Mouse (Mus musculus) embryonic stem cell, embryonic (primary cell): ENCODE measurements at regions not wholly inside any gene's neighbourhood (a gene's known extent, or its start where the extent isn't known, plus 50 kb on each side); places are given as distances from the start of the nearest gene placed in this dataset.

ENCODE experiments used
- CTCF ChIA-PET, 4 experiments: fragments of 300-600 bp in 2 of 4; fragments of 350-600 bp in 2 of 4; sonication (Branson Sonifier 250); formaldehyde crosslinking; loops; one replicate each; lab custom pipeline; 2022; ENCODE audit warnings: inconsistent platforms in 2 of 4; lab: Charles Lee
- POLR2A ChIA-PET, 4 experiments: fragments of 300-600 bp in 2 of 4; fragments of 350-600 bp in 2 of 4; sonication (Branson Sonifier 250); formaldehyde crosslinking; loops; one replicate each; lab custom pipeline; 2022; ENCODE audit warnings: antibody characterized with exemption in 4 of 4, inconsistent platforms in 1 of 4; lab: Charles Lee

GRCm38 (mm10) chr15:96170986-96171769 lies 116.1 kb upstream of the Arid2 start:
- ChIA-PET CTCF (interaction anchor here in 3 of 4 experiments (0.6 to 1.2 kb wide), 3 partner anchors 13 to 114 kb away, joined by 3 read pairs; no protein-coding TSS in a partner anchor), POLR2A (interaction anchor here in 2 of 4 experiments (0.7 to 1.9 kb wide), 8 partner anchors 8 to 127 kb away, joined by 3 to 8 read pairs (median 4); no protein-coding TSS in a partner anchor)

- ChIA-PET POLR2A (interaction anchor here in 2 of 4 experiments (0.6 to 3.7 kb wide), 10 partner anchors 9 to 172 kb away, joined by 3 to 21 read pairs (median 3); no protein-coding TSS in a partner anchor), CTCF (no interaction called here)
These were observed 109.4 kb upstream of the Arid2 start for GRCm38 (mm10) chr15:96177911-96178310.

GRCm38 (mm10) chr15:96178374-96179109 lies 108.8 kb upstream of the Arid2 start:
- ChIA-PET POLR2A (interaction anchor here in 3 of 4 experiments (0.6 to 3.7 kb wide), 26 partner anchors 7 to 495 kb away, joined by 3 to 21 read pairs (median 4); no protein-coding TSS in a partner anchor), CTCF (no interaction called here)

GRCm38 (mm10) chr15:96179511-96179910 lies 107.8 kb upstream of the Arid2 start:
- ChIA-PET CTCF (interaction anchor here in 1 of 4 experiments (0.6 to 0.9 kb wide), 2 partner anchors 109 to 412 kb away, joined by 3 to 5 read pairs; no protein-coding TSS in a partner anchor), POLR2A (interaction anchor here in 3 of 4 experiments (0.6 to 3.7 kb wide), 25 partner anchors 8 to 494 kb away, joined by 3 to 21 read pairs (median 4); no protein-coding TSS in a partner anchor)

- CTCF ChIA-PET, result interaction anchor here in 1 of 4 experiments (0.6 to 0.9 kb wide), 2 partner anchors 108 to 412 kb away, joined by 3 to 5 read pairs; no protein-coding TSS in a partner anchor
- POLR2A ChIA-PET, result interaction anchor here in 3 of 4 experiments (0.7 to 3.7 kb wide), 17 partner anchors 9 to 146 kb away, joined by 3 to 21 read pairs (median 5); no protein-coding TSS in a partner anchor
These were observed 107.3 kb upstream of the Arid2 start for GRCm38 (mm10) chr15:96180036-96180435.

GRCm38 (mm10) chr15:96180977-96181376 lies 106.3 kb upstream of the Arid2 start:
- CTCF ChIA-PET, result interaction anchor here in 1 of 4 experiments (0.5 kb wide), 1 partner anchor 113 kb away, joined by 7 read pairs; no protein-coding TSS in a partner anchor
- POLR2A ChIA-PET, result interaction anchor here in 2 of 4 experiments (0.6 to 2.2 kb wide), 4 partner anchors 12 to 53 kb away, joined by 3 to 8 read pairs (median 5); no protein-coding TSS in a partner anchor

GRCm38 (mm10) chr15:96182313-96182712 lies 105.0 kb upstream of the Arid2 start:
- POLR2A ChIA-PET, result interaction anchor here in 2 of 4 experiments (0.6 to 2.0 kb wide), 20 partner anchors 9 to 151 kb away, joined by 3 to 14 read pairs (median 3); no protein-coding TSS in a partner anchor
- CTCF ChIA-PET, result interaction anchor here in 2 of 4 experiments (0.7 to 1.5 kb wide), 3 partner anchors 9 to 438 kb away, joined by 3 to 8 read pairs (median 3); no protein-coding TSS in a partner anchor

GRCm38 (mm10) chr15:96183069-96183468 lies 104.2 kb upstream of the Arid2 start:
- POLR2A ChIA-PET, result interaction anchor here in 2 of 4 experiments (0.6 to 2.0 kb wide), 11 partner anchors 9 to 150 kb away, joined by 3 to 14 read pairs (median 3); no protein-coding TSS in a partner anchor
- CTCF ChIA-PET, result interaction anchor here in 2 of 4 experiments (0.7 to 1.5 kb wide), 3 partner anchors 8 to 439 kb away, joined by 3 to 8 read pairs (median 3); no protein-coding TSS in a partner anchor

- POLR2A ChIA-PET, result interaction anchor here in 2 of 4 experiments (0.6 to 2.2 kb wide), 16 partner anchors 8 to 192 kb away, joined by 3 to 9 read pairs (median 3); no protein-coding TSS in a partner anchor
- CTCF ChIA-PET, result interaction anchor here (0.5 to 1.8 kb wide), 18 partner anchors 8 to 926 kb away, joined by 3 to 10 read pairs (median 3); no protein-coding TSS in a partner anchor
These were observed 102.7 kb upstream of the Arid2 start for GRCm38 (mm10) chr15:96184666-96185065.

- CTCF ChIA-PET, result interaction anchor here (0.5 to 1.8 kb wide), 8 partner anchors 8 to 285 kb away, joined by 3 to 11 read pairs (median 3); no protein-coding TSS in a partner anchor
- POLR2A ChIA-PET, result interaction anchor here in 2 of 4 experiments (0.9 to 2.2 kb wide), 12 partner anchors 8 to 192 kb away, joined by 3 to 9 read pairs (median 3); no protein-coding TSS in a partner anchor
These were observed 101.9 kb upstream of the Arid2 start for GRCm38 (mm10) chr15:96185429-96185828.

- ChIA-PET POLR2A (interaction anchor here in 1 of 4 experiments (0.9 to 2.2 kb wide), 6 partner anchors 8 to 32 kb away, joined by 3 to 9 read pairs (median 3); no protein-coding TSS in a partner anchor), CTCF (interaction anchor here in 3 of 4 experiments (0.5 to 0.7 kb wide), 3 partner anchors 12 to 285 kb away, joined by 3 to 11 read pairs (median 4); no protein-coding TSS in a partner anchor)
These were observed 101.4 kb upstream of the Arid2 start for GRCm38 (mm10) chr15:96185901-96186300.

- ChIA-PET CTCF (no interaction called here), POLR2A (interaction anchor here in 1 of 4 experiments (1.1 kb wide), 1 partner anchor 9 kb away, joined by 3 read pairs; no protein-coding TSS in a partner anchor)
These were observed 97.8 kb upstream of the Arid2 start for GRCm38 (mm10) chr15:96189551-96189950.

GRCm38 (mm10) chr15:96197413-96197812 lies 89.9 kb upstream of the Arid2 start:
- POLR2A ChIA-PET, result interaction anchor here in 3 of 4 experiments (0.7 to 3.7 kb wide), 15 partner anchors 12 to 669 kb away, joined by 3 to 23 read pairs (median 6); partner anchors contain the start of gene Nell2 (in 1 of the 3)
- CTCF ChIA-PET, result interaction anchor here in 1 of 4 experiments (3.4 kb wide), 1 partner anchor 13 kb away, joined by 10 read pairs; no protein-coding TSS in a partner anchor

GRCm38 (mm10) chr15:96197932-96198331 lies 89.4 kb upstream of the Arid2 start:
- ChIA-PET POLR2A (interaction anchor here (0.6 to 3.7 kb wide), 25 partner anchors 9 to 670 kb away, joined by 3 to 23 read pairs (median 5); partner anchors contain the start of gene Nell2 (in 1 of the 4)), CTCF (interaction anchor here in 2 of 4 experiments (0.6 to 3.4 kb wide), 2 partner anchors 13 to 14 kb away, joined by 3 to 10 read pairs; no protein-coding TSS in a partner anchor)

- CTCF ChIA-PET, result no interaction called here
- POLR2A ChIA-PET, result interaction anchor here in 2 of 4 experiments (0.9 to 2.0 kb wide), 4 partner anchors 9 to 22 kb away, joined by 4 to 7 read pairs (median 5); no protein-coding TSS in a partner anchor
These were observed 86.0 kb upstream of the Arid2 start for GRCm38 (mm10) chr15:96201273-96201672.

GRCm38 (mm10) chr15:96201701-96202460 lies 85.4 kb upstream of the Arid2 start:
- ChIA-PET CTCF (no interaction called here), POLR2A (interaction anchor here in 2 of 4 experiments (0.9 to 2.0 kb wide), 4 partner anchors 8 to 22 kb away, joined by 4 to 7 read pairs (median 5); no protein-coding TSS in a partner anchor)
